In the genomic region with DNA sequence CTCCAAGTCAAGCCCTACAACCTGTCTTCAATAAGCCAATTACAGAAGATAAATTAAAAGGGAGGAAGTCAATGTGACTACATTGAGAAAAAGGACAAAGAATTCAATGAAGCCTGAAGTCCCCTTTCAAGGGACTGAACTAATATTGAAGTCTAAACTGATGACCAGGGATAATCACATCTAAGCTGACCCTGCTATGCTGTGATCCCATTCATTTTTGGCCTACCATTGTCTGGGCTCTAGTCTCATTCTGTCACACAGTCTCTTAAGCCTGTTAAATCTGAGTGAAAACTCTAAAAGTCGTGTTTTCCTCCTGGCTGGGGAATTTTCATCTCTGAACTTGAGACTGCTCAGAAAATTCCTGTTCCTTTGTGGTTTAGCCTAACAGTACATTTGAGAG, we compare ENCODE assay signal across 28 mouse cellular contexts.
DNase-seq lines count a peak whose midpoint lies in the region; ATAC-seq lines count a peak whose summit lies in the region.
"Had no signal": no experiment of that assay in that cellular context is flagged by ENCODE, and none has a peak within 500 bp of the region (broad histone marks: within the 10 kb centered on the region; RNA-seq: fewer than 3 reads in every experiment).

No protein-coding gene starts in this region.

- DNase-seq in hindbrain, embryonic 11.5 days (ENCODE audit: low spot score), result no peak
- no peak for DNase-seq in hindbrain, embryonic 14.5 days (ENCODE audit: low spot score)
- peak; percentile 26 for DNase-seq in embryo, embryonic 10.5 days (ENCODE audit: low spot score)
- DNase-seq in midbrain, embryonic 14.5 days, result peak; percentile 13
- DNase-seq: adrenal gland, postnatal 10 days; B cell, adult 2 months; cerebellum, adult 11-12 months; cerebellum, adult 8-10 months; cerebellum, postnatal 10 days; cerebellum, postnatal 36 days; gastrocnemius, postnatal 10 days; gastrocnemius, postnatal 36 days; heart, adult 2 months; heart, postnatal 14 days; heart, postnatal 4 days had no signal

- no peaks in the 10 kb centered on the region for H3K36me3 ChIP-seq in hindbrain, embryonic 11.5 days (ENCODE audit: control insufficient read depth, insufficient read depth, low read length)
- no peaks in the 10 kb centered on the region for H3K36me3 ChIP-seq in hindbrain, embryonic 14.5 days (replicated peaks; ENCODE audit: control insufficient read depth, insufficient read depth)
- no peaks in the 10 kb centered on the region for H3K36me3 ChIP-seq in midbrain, embryonic 12.5 days
- H3K36me3 ChIP-seq in midbrain, embryonic 16.5 days (ENCODE audit: control insufficient read depth, insufficient read depth, low read length), result no peaks in the 10 kb centered on the region
- no peaks in the 10 kb centered on the region for H3K36me3 ChIP-seq in midbrain, embryonic 14.5 days (ENCODE audit: control insufficient read depth, insufficient read depth, low read length)
- H3K36me3 ChIP-seq: forebrain, embryonic 10.5 days; G1E; heart, embryonic 10.5 days; heart, embryonic 13.5 days; hindbrain, embryonic 12.5 days had no signal

- no peaks in the 10 kb centered on the region for H3K9me3 ChIP-seq in hindbrain, embryonic 11.5 days (ENCODE audit: control insufficient read depth, low read length)
- H3K9me3 ChIP-seq in hindbrain, embryonic 14.5 days (ENCODE audit: control insufficient read depth, low read length), result no peaks in the 10 kb centered on the region
- no peaks in the 10 kb centered on the region for H3K9me3 ChIP-seq in midbrain, embryonic 12.5 days
- H3K9me3 ChIP-seq in midbrain, embryonic 16.5 days (replicated peaks; ENCODE audit: control insufficient read depth, low read length, poor library complexity, severe bottlenecking), result no peaks in the 10 kb centered on the region
- no peaks in the 10 kb centered on the region for H3K9me3 ChIP-seq in midbrain, embryonic 14.5 days (ENCODE audit: control insufficient read depth, low read length)
- H3K9me3 ChIP-seq: forebrain, embryonic 10.5 days; forebrain, embryonic 13.5 days; heart, embryonic 10.5 days; hindbrain, embryonic 12.5 days had no signal

- 6% methylated on average over 1 of the region's 1 CpGs for WGBS in hindbrain, embryonic 11.5 days
- 9% methylated on average over 1 of the region's 1 CpGs for WGBS in hindbrain, embryonic 14.5 days
- WGBS in midbrain, embryonic 12.5 days, result 0% methylated on average over 1 of the region's 1 CpGs
- WGBS in midbrain, embryonic 16.5 days, result 0% methylated on average over 1 of the region's 1 CpGs
- 2% methylated on average over 1 of the region's 1 CpGs for WGBS in midbrain, embryonic 14.5 days

- no peaks in the 10 kb centered on the region for H3K4me1 ChIP-seq in hindbrain, embryonic 11.5 days (replicated peaks; ENCODE audit: control insufficient read depth, insufficient read depth, low read length)
- H3K4me1 ChIP-seq in hindbrain, embryonic 14.5 days (replicated peaks; ENCODE audit: control insufficient read depth, insufficient read depth, low read length), result no peaks in the 10 kb centered on the region
- no peaks in the 10 kb centered on the region for H3K4me1 ChIP-seq in midbrain, embryonic 12.5 days
- H3K4me1 ChIP-seq in midbrain, embryonic 16.5 days (ENCODE audit: control insufficient read depth, insufficient read depth, low read length), result no peaks in the 10 kb centered on the region
- no peaks in the 10 kb centered on the region for H3K4me1 ChIP-seq in midbrain, embryonic 14.5 days (ENCODE audit: control insufficient read depth, insufficient read depth, low read length)
- H3K4me1 ChIP-seq: forebrain, embryonic 13.5 days; heart, embryonic 10.5 days; heart, embryonic 13.5 days; hindbrain, embryonic 12.5 days had no signal

- no peaks in the 10 kb centered on the region for H3K27me3 ChIP-seq in hindbrain, embryonic 11.5 days (ENCODE audit: control insufficient read depth, insufficient read depth, low read length)
- H3K27me3 ChIP-seq in hindbrain, embryonic 14.5 days (ENCODE audit: control insufficient read depth, insufficient read depth, low read length), result no peaks in the 10 kb centered on the region
- peaks cover 37% of the 10 kb centered on the region for H3K27me3 ChIP-seq in midbrain, embryonic 12.5 days
- H3K27me3 ChIP-seq in midbrain, embryonic 16.5 days (ENCODE audit: control insufficient read depth, insufficient read depth, low read depth, low read length), result peaks cover 4% of the 10 kb centered on the region
- peaks cover 7% of the 10 kb centered on the region for H3K27me3 ChIP-seq in midbrain, embryonic 14.5 days (ENCODE audit: control insufficient read depth, insufficient read depth, low read length)
- H3K27me3 ChIP-seq: CH12.LX; forebrain, embryonic 13.5 days; heart, embryonic 13.5 days; hindbrain, embryonic 12.5 days; Patski had no signal

- H3K4me2 ChIP-seq in hindbrain, embryonic 11.5 days (replicated peaks; ENCODE audit: low read depth, low read length), result no peak overlapping the region
- H3K4me2 ChIP-seq in hindbrain, embryonic 14.5 days (replicated peaks), result no peak overlapping the region
- no peak overlapping the region for H3K4me2 ChIP-seq in midbrain, embryonic 12.5 days (replicated peaks)
- H3K4me2 ChIP-seq in midbrain, embryonic 16.5 days (ENCODE audit: low read length), result no peak overlapping the region
- H3K4me2 ChIP-seq in midbrain, embryonic 14.5 days (ENCODE audit: low read length), result no peak overlapping the region
- H3K4me2 ChIP-seq: forebrain, embryonic 13.5 days; heart, embryonic 13.5 days; hindbrain, embryonic 12.5 days had no signal

- no peak overlapping the region for H3K9ac ChIP-seq in hindbrain, embryonic 11.5 days (ENCODE audit: low read depth, low read length)
- H3K9ac ChIP-seq in hindbrain, embryonic 14.5 days, result no peak overlapping the region
- H3K9ac ChIP-seq in midbrain, embryonic 12.5 days (replicated peaks), result no peak overlapping the region
- no peak overlapping the region for H3K9ac ChIP-seq in midbrain, embryonic 16.5 days (ENCODE audit: low read depth, low read length)
- H3K9ac ChIP-seq in midbrain, embryonic 14.5 days (replicated peaks; ENCODE audit: low read length), result no peak overlapping the region
- H3K9ac ChIP-seq: forebrain, embryonic 13.5 days; heart, embryonic 13.5 days; hindbrain, embryonic 12.5 days had no signal

- H3K27ac ChIP-seq in hindbrain, embryonic 11.5 days (ENCODE audit: low read depth, low read length), result no peak overlapping the region
- H3K27ac ChIP-seq in hindbrain, embryonic 14.5 days, result no peak overlapping the region
- no peak overlapping the region for H3K27ac ChIP-seq in midbrain, embryonic 12.5 days (replicated peaks)
- H3K27ac ChIP-seq in midbrain, embryonic 16.5 days (ENCODE audit: low read length), result no peak overlapping the region
- H3K27ac ChIP-seq in midbrain, embryonic 14.5 days (replicated peaks; ENCODE audit: low read depth, low read length), result no peak overlapping the region
- H3K27ac ChIP-seq: forebrain, embryonic 10.5 days; forebrain, embryonic 13.5 days; heart, adult 2 months; heart, embryonic 10.5 days; heart, embryonic 13.5 days; hindbrain, embryonic 12.5 days had no signal

- H3K4me3 ChIP-seq in hindbrain, embryonic 11.5 days (ENCODE audit: low read depth, low read length), result no peak overlapping the region
- no peak overlapping the region for H3K4me3 ChIP-seq in hindbrain, embryonic 14.5 days (replicated peaks; ENCODE audit: low read length)
- H3K4me3 ChIP-seq in midbrain, embryonic 12.5 days, result no peak overlapping the region
- H3K4me3 ChIP-seq in midbrain, embryonic 16.5 days (ENCODE audit: low read depth, low read length), result no peak overlapping the region
- no peak overlapping the region for H3K4me3 ChIP-seq in midbrain, embryonic 14.5 days (replicated peaks; ENCODE audit: low read depth, low read length)
- H3K4me3 ChIP-seq: forebrain, embryonic 10.5 days; forebrain, embryonic 13.5 days; heart, adult 2 months; heart, embryonic 10.5 days; heart, embryonic 13.5 days; hindbrain, embryonic 12.5 days had no signal

- ATAC-seq in hindbrain, embryonic 11.5 days (ENCODE audit: low FRiP score), result peak; percentile 63; the same call in 1 of the 2 replicates
- ATAC-seq in hindbrain, embryonic 14.5 days (ENCODE audit: low FRiP score), result no peak
- ATAC-seq in midbrain, embryonic 12.5 days (ENCODE audit: low FRiP score, low read depth), result peak; percentile 90
- no peak for ATAC-seq in midbrain, embryonic 16.5 days
- ATAC-seq in midbrain, embryonic 14.5 days (ENCODE audit: low FRiP score, low TSS enrichment), result no peak; the same call in 1 of the 2 replicates
- ATAC-seq in megakaryocyte-erythroid progenitor cell, adult 5-6 weeks (replicated peaks; ENCODE audit: low FRiP score, low TSS enrichment, poor library complexity, severe bottlenecking), result no peak
- ATAC-seq: forebrain, embryonic 13.5 days; forebrain, embryonic 16.5 days; hindbrain, embryonic 16.5 days; Patski had no signal

Comparison
In these comparisons a context has a peak if more than half of its experiments do, and no peak if none do; other contexts are left out.
1. ATAC-seq: peak in hindbrain, embryonic 11.5 days (single experiment) and midbrain, embryonic 12.5 days (single experiment); none in hindbrain, embryonic 14.5 days (single experiment), midbrain, embryonic 16.5 days (single experiment), midbrain, embryonic 14.5 days (single experiment) and megakaryocyte-erythroid progenitor cell, adult 5-6 weeks (single experiment).
2. DNase-seq: peak in embryo, embryonic 10.5 days (single experiment) and midbrain, embryonic 14.5 days (single experiment); none in hindbrain, embryonic 11.5 days (single experiment) and hindbrain, embryonic 14.5 days (single experiment).